Mouse (Mus musculus) lung, adult 10 weeks (tissue): ENCODE data around the gene Mrvi1. TPM values are rescaled to one million over a fixed set of nuclear protein-coding genes. Genes with fewer than 3 reads are reported as not detected.

ENCODE experiments used
- polyA plus RNA-seq: library from polyadenylated mRNA; stranded (reverse); fragments of 350-450 nt; fragmentation: Illumina TruSeq; extraction: RNeasy Lipid Tissue Mini Kit (QIAGEN cat#74804); gene quantifications from one replicate; pipeline ENCODE4 v1.2.3, GENCODE M21; 2014; ENCODE audit warnings: low read depth, low replicate concordance; ENCODE audit not compliant: insufficient read depth

Mrvi1 gene
- polyA plus RNA-seq = 3.2 TPM

GRCm38 (mm10) chr7:110982053-110982705 is at the start of gene Mrvi1:
Gene Mrvi1, minus strand, starts transcription at chr7:110982461.

GRCm38 (mm10) chr7:111028281-111029045 is 46.2 kb upstream of the Mrvi1 start, which contains the start of gene Ctr9:
Gene Ctr9, plus strand, starts transcription at chr7:111028951.

GRCm38 (mm10) chr7:110862751-110863289 is 119.4 kb downstream of the Mrvi1 start, which contains the start of gene Lyve1:
Gene Lyve1, minus strand, starts transcription at chr7:110863239.

GRCm38 (mm10) chr7:110843916-110844874 is 138.1 kb downstream of the Mrvi1 start, which contains the start of gene Rnf141:
Gene Rnf141, minus strand, starts transcription at chr7:110844457.

Other genes starting within 250 kb of the Mrvi1 start
- gene Ampd3, start 214.3 kb downstream of the Mrvi1 start, polyA plus RNA-seq = 7.7 TPM
- 51.3 TPM for gene Rnf141, start 138.0 kb downstream of the Mrvi1 start, polyA plus RNA-seq
- 99.0 TPM for gene Lyve1, start 119.2 kb downstream of the Mrvi1 start, polyA plus RNA-seq
- gene Ctr9, start 46.5 kb upstream of the Mrvi1 start, polyA plus RNA-seq = 11.0 TPM
- 264 TPM for gene Eif4g2, start 100.6 kb upstream of the Mrvi1 start, polyA plus RNA-seq